Mouse (Mus musculus) intestine, embryonic 15.5 days (tissue): ENCODE data around the gene B3gnt3. TPM values are rescaled to one million over a fixed set of nuclear protein-coding genes. Genes with fewer than 3 reads are reported as not detected.
"Not testable (repeated sequence)": the region's sequence is repeated elsewhere in the genome, so short reads cannot be mapped to it uniquely, and the experiment has no call there.

Experiments
- ATAC-seq: fragments of 200-750 bp; cut with Nextera tagmentation; 2 replicates; pipeline ENCODE4 v1.8.0; 2017; ENCODE audit warnings: moderate TSS enrichment, moderate library complexity
- H3K27ac ChIP-seq: fragments of 300-500 bp; sonication (generic); 2 replicates; pipeline ENCODE4 v1.5.1; 2015; ENCODE audit warnings: mild to moderate bottlenecking, inconsistent platforms
- H3K27me3 ChIP-seq: fragments of 300-500 bp; sonication (generic); replicated peaks from 2 replicates; pipeline ENCODE4 v1.6.1; 2015; ENCODE audit warnings: inconsistent platforms
- H3K36me3 ChIP-seq: fragments of 300-500 bp; sonication (generic); 2 replicates; pipeline ENCODE4 v1.6.1; 2015; ENCODE audit warnings: inconsistent platforms
- H3K4me1 ChIP-seq: fragments of 300-500 bp; sonication (generic); replicated peaks from 2 replicates; pipeline ENCODE4 v1.6.1; 2015; ENCODE audit warnings: inconsistent platforms
- H3K4me2 ChIP-seq: fragments of 300-500 bp; sonication (generic); replicated peaks from 2 replicates; pipeline ENCODE4 v1.6.1; 2015; ENCODE audit warnings: mild to moderate bottlenecking, inconsistent platforms
- H3K4me3 ChIP-seq: fragments of 300-500 bp; sonication (generic); replicated peaks from 2 replicates; pipeline ENCODE4 v1.5.1; 2015; ENCODE audit warnings: inconsistent platforms
- H3K9ac ChIP-seq: fragments of 300-500 bp; sonication (generic); 2 replicates; pipeline ENCODE4 v1.6.1; 2015; ENCODE audit warnings: inconsistent platforms
- H3K9me3 ChIP-seq: fragments of 300-500 bp; sonication (generic); 2 replicates; pipeline ENCODE4 v1.6.1; 2016; ENCODE audit warnings: inconsistent platforms
- WGBS: fragments of 180-500 bp; shearing (Covaris S2); methylation state at CpG from one replicate; pipeline ENCODE4 v1.1.7; 2015; 5-methylcytosine and 5-hydroxymethylcytosine counted together
- polyA plus RNA-seq: library from polyadenylated mRNA; unstranded; fragments of >200 nt; fragmentation: Nextera tagmentation; extraction: Ambion mirVana; gene quantifications from 2 replicates; pipeline ENCODE4 v1.2.1, GENCODE M21; 2015

The B3gnt3 gene
- polyA plus RNA-seq, 1 experiment from 2014 or later = 16.0 TPM

DNA sequence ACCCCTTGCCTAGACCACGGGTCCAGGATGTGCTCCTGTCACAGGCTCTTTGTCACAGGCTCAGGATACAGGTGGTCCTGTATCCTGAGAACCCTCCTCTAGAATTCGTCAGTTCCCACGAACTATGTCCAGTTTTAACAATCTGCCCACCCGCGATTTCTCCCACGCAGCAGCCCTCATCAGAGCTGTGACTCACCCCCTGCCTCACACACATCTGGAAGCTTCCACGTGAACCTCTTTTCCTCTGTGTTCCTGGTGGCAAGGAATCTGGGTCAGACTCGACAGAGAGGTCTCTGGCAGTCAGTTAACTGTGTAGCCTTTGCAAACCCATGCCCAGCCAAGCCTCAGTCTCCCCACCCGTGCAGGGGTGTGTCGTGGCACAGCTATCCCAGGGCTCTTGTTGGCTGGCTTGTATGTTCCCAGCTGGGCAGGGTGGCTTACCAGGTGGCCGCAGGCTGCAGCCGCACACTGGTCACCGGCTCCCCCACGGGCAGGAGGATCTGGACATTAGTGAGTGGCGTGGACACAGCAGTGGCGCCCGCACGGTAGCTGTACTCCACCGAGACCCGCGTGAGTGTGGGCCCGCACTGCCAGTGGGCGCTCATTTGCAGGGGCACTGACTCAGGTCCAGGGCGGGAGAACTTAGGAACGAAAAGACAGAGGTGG is 7.7 kb upstream of the B3gnt3 start:
- peak; percentile 46 for ATAC-seq
- no peaks in the 10 kb centered on the region for H3K9me3 ChIP-seq
- H3K4me1 ChIP-seq = peaks cover 6% of the 10 kb centered on the region
- no peaks in the 10 kb centered on the region for H3K36me3 ChIP-seq
- 0 out of 2 replicates have a peak overlapping the region, but pooled peaks have one; percentile 10 for H3K4me3 ChIP-seq
- H3K27me3 ChIP-seq = no peaks in the 10 kb centered on the region
- WGBS = 41% methylated on average over 25 of the region's 25 CpGs
- no peak overlapping the region for H3K9ac ChIP-seq
- H3K27ac ChIP-seq = no peak overlapping the region
- H3K4me2 ChIP-seq = peak overlapping the region; percentile 61

DNA sequence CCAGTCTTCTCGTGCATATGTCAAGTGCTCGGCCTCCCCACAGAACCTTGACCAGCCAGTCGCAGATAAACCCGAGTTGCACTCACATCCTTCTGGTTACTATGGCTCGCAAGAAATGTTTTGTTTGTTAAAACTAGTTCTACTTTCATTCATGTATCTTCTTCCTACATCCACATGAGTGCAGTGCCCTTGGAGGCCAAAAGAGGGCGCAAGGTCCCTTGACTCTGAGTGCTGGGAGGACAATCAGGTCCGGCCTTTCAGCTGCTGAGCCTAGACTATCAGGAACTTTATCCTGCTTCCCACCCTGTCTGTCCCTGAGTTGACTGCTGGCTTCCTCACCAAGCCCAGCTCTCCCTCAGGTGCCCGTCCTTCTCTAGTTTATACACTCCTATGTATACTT is 6.3 kb upstream of the B3gnt3 start:
- H3K4me1 ChIP-seq = peaks cover 6% of the 10 kb centered on the region
- no peak overlapping the region for H3K27ac ChIP-seq
- no peaks in the 10 kb centered on the region for H3K27me3 ChIP-seq
- H3K9ac ChIP-seq = no peak overlapping the region
- no peak overlapping the region for H3K4me2 ChIP-seq
- H3K9me3 ChIP-seq = no peaks in the 10 kb centered on the region
- H3K4me3 ChIP-seq = no peak overlapping the region
- H3K36me3 ChIP-seq = no peaks in the 10 kb centered on the region
- no peak for ATAC-seq
- 47% methylated on average over 8 of the region's 8 CpGs for WGBS

DNA sequence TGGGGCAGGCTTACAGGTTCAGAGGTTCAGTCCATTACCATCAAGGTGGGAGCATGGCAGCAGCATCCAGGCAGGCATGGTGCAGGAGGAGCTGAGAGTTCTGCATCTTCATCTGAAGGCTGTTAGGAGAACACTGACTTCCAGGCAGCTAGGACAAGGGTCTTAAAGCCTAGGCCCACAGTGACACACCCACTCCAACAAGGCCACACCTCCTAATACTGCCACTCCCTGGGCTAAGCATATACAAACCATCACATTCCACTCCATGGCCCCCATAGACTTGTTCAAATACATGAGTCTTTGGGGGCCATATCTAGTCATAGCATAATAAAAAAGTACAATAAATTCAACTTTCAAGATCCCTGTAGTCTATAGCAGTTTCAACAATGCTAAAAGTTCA is 1.8 kb upstream of the B3gnt3 start:
- not testable (repeated sequence) for H3K9me3 ChIP-seq, H3K4me3 ChIP-seq, H3K36me3 ChIP-seq, H3K9ac ChIP-seq
- peak overlapping the region; percentile 74; the same call in 1 of the 2 replicates for H3K27ac ChIP-seq
- ATAC-seq = 0 out of 2 replicates have a peak, but pooled peaks have one; percentile 14
- peaks cover 23% of the 10 kb centered on the region for H3K27me3 ChIP-seq
- H3K4me2 ChIP-seq = 0 out of 2 replicates have a peak overlapping the region, but pooled peaks have one; percentile 19
- peaks cover 11% of the 10 kb centered on the region; the same call in 1 of the 2 replicates for H3K4me1 ChIP-seq

DNA sequence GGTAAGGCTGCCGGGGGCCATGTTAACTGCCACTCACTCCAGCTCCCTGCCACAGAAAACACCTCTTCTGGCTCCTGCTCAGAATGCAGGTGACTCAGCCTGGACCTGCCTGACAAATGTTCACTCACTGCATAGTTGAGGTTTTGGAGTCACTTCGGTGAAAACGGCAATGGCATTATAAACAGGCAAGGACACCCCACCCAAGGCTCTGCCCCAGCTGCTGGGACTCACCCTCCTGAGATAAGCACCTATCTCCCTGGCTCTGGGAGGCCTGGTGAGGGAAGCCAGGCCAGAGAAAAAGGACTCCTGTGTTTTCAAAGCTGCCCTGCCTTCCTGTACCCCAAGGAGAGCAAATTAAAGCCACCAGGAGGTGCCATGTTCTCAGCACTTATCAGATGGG is 1.3 kb upstream of the B3gnt3 start:
- Histone ChIP-seq H3K9ac (no peak overlapping the region), H3K36me3 (no peaks in the 10 kb centered on the region), H3K27me3 (peaks cover 23% of the 10 kb centered on the region), H3K4me1 (peaks cover 11% of the 10 kb centered on the region; the same call in 1 of the 2 replicates), H3K27ac (peak overlapping the region; percentile 74), H3K4me3 (no peak overlapping the region), H3K9me3 (no peaks in the 10 kb centered on the region), H3K4me2 (peak overlapping the region; percentile 60)
- 59% methylated on average over 3 of the region's 3 CpGs for WGBS
- ATAC-seq = peak; percentile 65

DNA sequence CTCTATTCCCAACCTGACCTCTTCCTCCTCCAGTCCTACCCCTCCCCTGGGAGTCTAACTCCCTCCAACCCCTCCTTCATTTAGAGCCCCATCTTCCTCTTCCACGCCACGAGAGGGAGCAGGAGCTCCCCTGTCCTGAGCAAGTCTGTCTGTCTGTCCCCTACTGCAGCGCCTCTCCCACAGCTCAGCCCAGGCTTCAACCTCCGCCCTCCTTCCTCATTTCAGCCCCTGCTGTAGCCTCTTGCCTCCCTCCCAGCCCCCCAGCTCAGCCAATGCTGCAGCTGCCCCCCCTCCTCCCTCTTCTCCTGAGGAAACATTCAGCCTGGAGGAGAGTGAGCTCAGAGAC is 471 bp upstream of the B3gnt3 start:
- WGBS = 27% methylated on average over 4 of the region's 4 CpGs
- H3K4me3 ChIP-seq = no peak overlapping the region
- peak overlapping the region; percentile 60 for H3K4me2 ChIP-seq
- H3K9ac ChIP-seq = no peak overlapping the region
- H3K4me1 ChIP-seq = peaks cover 11% of the 10 kb centered on the region; the same call in 1 of the 2 replicates
- ATAC-seq = peak; percentile 58
- no peaks in the 10 kb centered on the region for H3K9me3 ChIP-seq
- H3K27me3 ChIP-seq = peaks cover 23% of the 10 kb centered on the region
- H3K36me3 ChIP-seq = no peaks in the 10 kb centered on the region
- peak overlapping the region; percentile 74 for H3K27ac ChIP-seq

DNA sequence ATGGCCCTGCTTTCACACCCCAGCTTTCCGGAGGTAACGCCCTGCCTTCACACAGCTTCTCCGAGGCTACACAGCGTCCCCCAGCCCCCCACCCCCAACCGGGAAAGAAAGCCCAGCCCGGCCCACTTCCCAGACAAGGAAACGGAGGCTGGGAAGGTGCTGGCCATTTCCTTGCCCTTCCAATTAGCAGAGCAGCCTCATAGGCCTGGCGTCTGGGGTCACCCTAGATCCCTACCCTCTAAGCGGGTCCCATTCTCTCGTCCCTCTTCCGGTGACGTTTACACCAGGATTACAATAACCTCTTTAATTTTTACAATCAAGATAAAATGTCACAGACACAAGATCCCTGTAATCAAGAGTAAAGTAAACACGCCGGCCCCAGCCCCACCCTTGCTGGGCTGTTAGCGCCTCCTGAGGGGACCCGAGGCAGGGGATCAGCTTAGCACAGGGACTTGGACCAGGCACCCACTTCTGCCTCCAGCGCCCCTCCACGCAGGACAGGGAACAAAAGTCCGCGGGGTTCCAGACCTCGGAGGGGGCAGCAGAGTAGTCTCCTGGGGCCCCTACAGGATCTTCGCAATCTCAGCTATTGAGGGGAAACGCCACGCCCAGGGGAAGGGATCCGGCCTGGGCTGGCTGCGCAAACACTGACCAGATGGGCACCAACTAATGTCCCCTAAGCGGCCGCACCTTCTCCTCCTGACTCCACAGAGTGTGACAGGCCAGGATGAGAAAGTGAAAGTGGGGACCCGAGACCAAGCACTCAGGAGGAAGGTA is 908 bp downstream of the B3gnt3 start:
- WGBS = 6% methylated on average over 29 of the region's 29 CpGs
- Histone ChIP-seq H3K4me1 (peaks cover 11% of the 10 kb centered on the region; the same call in 1 of the 2 replicates), H3K9me3 (no peaks in the 10 kb centered on the region), H3K27me3 (peaks cover 23% of the 10 kb centered on the region), H3K9ac (peak overlapping the region; percentile 46), H3K4me3 (peak overlapping the region; percentile 39), H3K4me2 (peak overlapping the region; percentile 60), H3K36me3 (no peaks in the 10 kb centered on the region), H3K27ac (peak overlapping the region; percentile 13; the same call in 1 of the 2 replicates)
- peak; percentile 42 for ATAC-seq

DNA sequence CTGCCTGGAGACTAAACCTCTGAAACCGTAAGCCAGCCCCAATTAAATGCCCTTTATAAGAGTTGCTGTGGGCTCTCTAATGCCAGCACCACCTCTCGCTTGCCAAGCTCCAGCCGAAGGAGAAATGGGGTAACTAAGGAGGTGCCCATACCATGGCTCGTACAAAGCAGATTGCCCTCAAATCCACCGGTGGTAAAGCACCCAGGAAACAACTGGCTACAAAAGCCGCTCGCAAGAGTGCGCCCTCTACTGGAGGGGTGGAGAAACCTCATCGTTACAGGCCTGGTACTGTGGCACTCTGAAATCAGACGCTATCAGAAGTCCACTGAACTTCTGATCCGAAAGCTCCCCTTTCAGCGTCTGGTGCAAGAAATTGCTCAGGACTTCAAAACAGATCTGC is 6.1 kb downstream of the B3gnt3 start:
- H3K4me3 ChIP-seq, H3K9ac ChIP-seq, H3K4me2 ChIP-seq, H3K27ac ChIP-seq, H3K36me3 ChIP-seq, H3K4me1 ChIP-seq, ATAC-seq, H3K9me3 ChIP-seq: not testable (repeated sequence)
- 69% methylated on average over 12 of the region's 12 CpGs for WGBS
- H3K27me3 ChIP-seq = peaks cover 58% of the 10 kb centered on the region

DNA sequence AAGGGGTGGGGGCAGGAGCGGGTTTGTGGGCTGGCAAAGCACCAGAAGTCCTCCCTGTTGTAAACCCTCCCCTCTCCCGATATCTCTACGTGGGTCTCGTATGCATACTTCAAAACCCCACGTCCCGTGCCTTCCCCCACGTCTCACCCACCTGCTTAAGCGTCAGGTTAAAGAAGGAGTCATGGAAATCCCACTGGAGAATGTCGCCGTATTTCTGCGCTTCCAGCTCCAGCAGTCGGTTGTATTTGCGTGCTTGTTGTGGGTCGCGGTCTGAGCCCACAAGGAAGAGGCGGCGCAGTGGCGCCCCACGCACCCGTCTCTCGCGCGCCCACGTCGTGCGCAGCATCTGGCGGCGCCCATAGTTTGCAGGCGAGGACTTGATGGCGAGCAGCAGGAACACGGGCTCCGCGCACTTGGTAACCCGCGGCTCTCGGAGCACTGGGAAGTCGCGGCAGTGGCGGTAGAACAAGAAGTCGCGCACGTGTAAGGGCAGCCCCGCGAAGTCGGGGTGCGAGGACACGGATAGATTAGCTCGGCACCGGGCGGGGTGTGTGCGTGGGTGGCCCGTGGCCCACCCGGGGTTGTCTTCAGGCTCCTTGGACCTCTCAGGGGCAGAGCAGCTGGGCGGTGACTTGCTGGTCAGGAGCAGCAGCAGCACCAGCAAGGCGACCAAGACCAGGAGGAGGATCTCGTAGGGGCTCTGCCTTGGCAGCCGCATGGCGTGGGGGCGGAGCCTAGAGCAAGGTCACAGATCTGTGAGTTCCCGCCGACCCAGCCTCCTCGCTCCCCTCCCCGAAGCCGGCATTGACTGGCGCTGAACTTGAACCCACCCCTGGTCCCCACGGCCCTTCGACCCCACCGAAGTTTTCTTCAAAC is 8.2 kb downstream of the B3gnt3 start:
- WGBS = 16% methylated on average over 68 of the region's 68 CpGs
- ATAC-seq = peak; percentile 48; the same call in 1 of the 2 replicates
- peak overlapping the region; percentile 43 for H3K4me2 ChIP-seq

DNA sequence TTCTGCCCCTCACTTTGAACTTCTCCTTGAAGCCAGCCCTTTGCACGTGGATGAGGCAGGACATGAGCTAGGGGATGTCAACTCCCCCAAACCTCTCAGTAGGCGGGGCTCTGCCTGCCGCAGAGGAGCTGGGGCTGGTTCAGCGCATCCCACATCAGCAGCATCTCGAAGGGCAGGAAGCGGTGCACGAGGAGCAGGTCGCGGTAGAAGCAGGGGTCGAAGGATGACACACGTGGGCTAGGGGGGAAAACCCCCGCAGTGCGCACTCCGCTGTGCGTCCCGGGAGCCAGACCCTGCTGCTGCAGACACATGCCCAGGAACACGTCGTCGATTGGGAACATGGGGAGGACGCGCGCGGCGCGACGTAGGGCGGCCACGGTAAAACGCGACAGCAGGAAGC is 9.1 kb downstream of the B3gnt3 start:
- Histone ChIP-seq H3K4me3 (no peak overlapping the region), H3K4me2 (no peak overlapping the region), H3K36me3 (no peaks in the 10 kb centered on the region), H3K9ac (no peak overlapping the region), H3K27ac (no peak overlapping the region), H3K4me1 (peaks cover 16% of the 10 kb centered on the region), H3K9me3 (no peaks in the 10 kb centered on the region), H3K27me3 (peaks cover 78% of the 10 kb centered on the region)
- ATAC-seq = no peak
- 25% methylated on average over 30 of the region's 30 CpGs for WGBS

More for the DNA sequence above, 8.2 kb downstream of the B3gnt3 start:
- no peaks in the 10 kb centered on the region for H3K36me3 ChIP-seq
- H3K9ac ChIP-seq = no peak overlapping the region
- H3K4me3 ChIP-seq = peak overlapping the region; percentile 14
- H3K27ac ChIP-seq = no peak overlapping the region
- no peaks in the 10 kb centered on the region for H3K9me3 ChIP-seq
- peaks cover 12% of the 10 kb centered on the region for H3K4me1 ChIP-seq
- H3K27me3 ChIP-seq = peaks cover 69% of the 10 kb centered on the region

DNA sequence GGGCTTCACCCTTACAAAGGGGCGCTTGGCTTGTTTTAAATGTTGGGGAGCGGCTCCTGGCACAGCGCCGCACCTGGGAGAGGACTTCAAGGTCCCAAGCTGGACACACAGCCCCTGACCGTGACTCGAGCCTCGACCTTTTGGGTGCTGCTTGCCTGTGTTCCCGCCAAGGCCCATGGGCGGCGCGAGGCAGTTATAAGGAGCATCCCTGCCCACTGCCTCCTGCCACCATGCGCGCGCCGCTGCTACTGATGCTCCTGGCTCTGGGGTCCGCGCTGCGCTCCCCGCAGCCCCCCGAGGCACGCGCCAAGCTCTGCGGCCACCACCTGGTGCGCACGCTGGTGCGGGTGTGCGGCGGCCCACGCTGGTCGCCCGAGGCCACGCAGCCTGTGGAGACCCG is 12.6 kb downstream of the B3gnt3 start, which contains the start of gene Insl3:
Insl3 (plus strand) TSS at position 187 of the 400 bp plus-strand sequence.
- no peak within 1 kb of the TSS for H3K4me3 ChIP-seq
- peaks cover 32% of the 10 kb centered on the region for H3K4me1 ChIP-seq
- no peaks in the 10 kb centered on the region for H3K36me3 ChIP-seq
- WGBS = 8% methylated on average over 33 of the region's 33 CpGs
- H3K4me2 ChIP-seq = no peak within 1 kb of the TSS
- H3K27me3 ChIP-seq = peaks cover 100% of the 10 kb centered on the region
- no peak within 1 kb of the TSS for H3K27ac ChIP-seq
- no peak within 1 kb of the TSS for H3K9ac ChIP-seq
- no peaks in the 10 kb centered on the region for H3K9me3 ChIP-seq
- no peak for ATAC-seq

DNA sequence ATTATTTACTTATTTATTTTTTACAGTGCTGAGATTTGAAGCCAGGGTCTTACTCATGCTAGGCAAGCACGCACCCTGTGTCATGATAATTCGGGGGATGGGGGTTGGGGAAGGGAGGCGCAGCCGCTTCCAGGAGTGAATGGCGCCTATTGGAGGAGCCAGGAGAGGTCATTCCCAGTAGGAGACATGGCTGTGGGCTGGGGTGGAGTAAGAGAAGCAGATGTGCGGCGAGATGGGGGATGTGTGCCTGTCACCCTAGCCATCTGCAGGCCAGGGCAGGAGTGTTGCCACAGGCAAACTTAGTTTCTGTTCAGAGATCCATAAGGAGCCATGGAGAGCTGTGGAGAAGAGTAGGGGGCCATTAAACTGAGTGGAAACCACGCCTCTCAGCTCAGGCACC is 14.0 kb downstream of the B3gnt3 start:
- H3K27ac ChIP-seq = no peak overlapping the region
- no peak overlapping the region for H3K9ac ChIP-seq
- H3K27me3 ChIP-seq = peaks cover 100% of the 10 kb centered on the region
- no peak for ATAC-seq
- WGBS = 9% methylated on average over 8 of the region's 8 CpGs
- H3K9me3 ChIP-seq = no peaks in the 10 kb centered on the region
- no peak overlapping the region for H3K4me3 ChIP-seq
- peaks cover 24% of the 10 kb centered on the region for H3K4me1 ChIP-seq
- H3K4me2 ChIP-seq = no peak overlapping the region
- no peaks in the 10 kb centered on the region for H3K36me3 ChIP-seq
